Mouse (Mus musculus): ENCODE data around the gene Dhx33. TPM values are rescaled to one million over a fixed set of nuclear protein-coding genes. Genes with fewer than 3 reads are reported as not detected.

Gene Dhx33
- polyA plus RNA-seq, 1 experiment from 2014 or later: 11.4 TPM

- H3K27me3 ChIP-seq: no peaks in the 10 kb centered on the region
- no peaks in the 10 kb centered on the region for H3K9me3 ChIP-seq (replicated peaks)
- peaks cover 29% of the 10 kb centered on the region for H3K4me1 ChIP-seq (replicated peaks)
- H3K36me3 ChIP-seq: no peaks in the 10 kb centered on the region
- 4% methylated on average over 28 of the region's 28 CpGs for WGBS
- H3K4me3 ChIP-seq: peak overlapping the region; percentile 72
- H3K27ac ChIP-seq: peak overlapping the region; percentile 74
- peak overlapping the region; percentile 76 for H3K9ac ChIP-seq
- peak overlapping the region; percentile 75 for H3K4me2 ChIP-seq
- ATAC-seq (replicated peaks; ENCODE audit: insufficient number of reproducible peaks, insufficient read depth, low FRiP score, low read depth): peak; percentile 8
Observed at GRCm38 (mm10) chr11:71018416-71019200, 14.4 kb upstream of the Dhx33 start.

GRCm38 (mm10) chr11:71017051-71017450 is 12.8 kb upstream of the Dhx33 start:
- WGBS: 93% methylated on average over 1 of the region's 1 CpGs
- no peak overlapping the region for H3K27ac ChIP-seq
- H3K27me3 ChIP-seq: no peaks in the 10 kb centered on the region
- no peaks in the 10 kb centered on the region for H3K9me3 ChIP-seq (replicated peaks)
- no peak overlapping the region for H3K4me3 ChIP-seq
- no peak for ATAC-seq (replicated peaks; ENCODE audit: insufficient number of reproducible peaks, insufficient read depth, low FRiP score, low read depth)
- peaks cover 9% of the 10 kb centered on the region for H3K36me3 ChIP-seq
- peaks cover 29% of the 10 kb centered on the region for H3K4me1 ChIP-seq (replicated peaks)
- no peak overlapping the region for H3K4me2 ChIP-seq
- H3K9ac ChIP-seq: no peak overlapping the region

GRCm38 (mm10) chr11:71012743-71013142 is 8.5 kb upstream of the Dhx33 start:
- Histone ChIP-seq H3K4me1 (replicated peaks) (peaks cover 9% of the 10 kb centered on the region), H3K9me3 (replicated peaks) (no peaks in the 10 kb centered on the region), H3K4me3 (no peak overlapping the region), H3K36me3 (peaks cover 40% of the 10 kb centered on the region), H3K4me2 (no peak overlapping the region), H3K27me3 (no peaks in the 10 kb centered on the region), H3K27ac (no peak overlapping the region), H3K9ac (no peak overlapping the region)
- WGBS: 79% methylated on average over 7 of the region's 7 CpGs
- ATAC-seq (replicated peaks; ENCODE audit: insufficient number of reproducible peaks, insufficient read depth, low FRiP score, low read depth): no peak

GRCm38 (mm10) chr11:71008321-71008720 is 4.1 kb upstream of the Dhx33 start:
- Histone ChIP-seq H3K9ac (no peak overlapping the region), H3K4me2 (no peak overlapping the region), H3K36me3 (peaks cover 40% of the 10 kb centered on the region), H3K4me3 (no peak overlapping the region), H3K4me1 (replicated peaks) (peaks cover 7% of the 10 kb centered on the region), H3K27me3 (no peaks in the 10 kb centered on the region), H3K27ac (peak overlapping the region; percentile 39; the same call in 1 of the 2 replicates), H3K9me3 (replicated peaks) (no peaks in the 10 kb centered on the region)
- 76% methylated on average over 3 of the region's 3 CpGs for WGBS
- no peak for ATAC-seq (replicated peaks; ENCODE audit: insufficient number of reproducible peaks, insufficient read depth, low FRiP score, low read depth)

- peak overlapping the region; percentile 39; the same call in 1 of the 2 replicates for H3K27ac ChIP-seq
- no peaks in the 10 kb centered on the region for H3K27me3 ChIP-seq
- H3K4me2 ChIP-seq: no peak overlapping the region
- 74% methylated on average over 7 of the region's 7 CpGs for WGBS
- H3K4me1 ChIP-seq (replicated peaks): peaks cover 12% of the 10 kb centered on the region
- H3K9me3 ChIP-seq (replicated peaks): no peaks in the 10 kb centered on the region
- no peak for ATAC-seq (replicated peaks; ENCODE audit: insufficient number of reproducible peaks, insufficient read depth, low FRiP score, low read depth)
- no peak overlapping the region for H3K9ac ChIP-seq
- peaks cover 39% of the 10 kb centered on the region for H3K36me3 ChIP-seq
- H3K4me3 ChIP-seq: no peak overlapping the region
Observed at GRCm38 (mm10) chr11:71007831-71008230, 3.6 kb upstream of the Dhx33 start.

- Histone ChIP-seq H3K27me3 (no peaks in the 10 kb centered on the region), H3K27ac (no peak overlapping the region), H3K4me2 (no peak overlapping the region), H3K36me3 (peaks cover 31% of the 10 kb centered on the region), H3K4me1 (replicated peaks) (peaks cover 20% of the 10 kb centered on the region), H3K9me3 (replicated peaks) (no peaks in the 10 kb centered on the region), H3K4me3 (no peak overlapping the region), H3K9ac (no peak overlapping the region)
- 88% methylated on average over 6 of the region's 6 CpGs for WGBS
- no peak for ATAC-seq (replicated peaks; ENCODE audit: insufficient number of reproducible peaks, insufficient read depth, low FRiP score, low read depth)
Observed at GRCm38 (mm10) chr11:71007026-71007425, 2.8 kb upstream of the Dhx33 start.

- WGBS: 65% methylated on average over 5 of the region's 5 CpGs
- Histone ChIP-seq H3K4me2 (peak overlapping the region; percentile 64), H3K27ac (peak overlapping the region; percentile 27), H3K36me3 (peaks cover 15% of the 10 kb centered on the region), H3K4me3 (peak overlapping the region; percentile 99), H3K27me3 (no peaks in the 10 kb centered on the region), H3K9me3 (replicated peaks) (no peaks in the 10 kb centered on the region), H3K9ac (no peak overlapping the region), H3K4me1 (replicated peaks) (peaks cover 20% of the 10 kb centered on the region)
- no peak for ATAC-seq (replicated peaks; ENCODE audit: insufficient number of reproducible peaks, insufficient read depth, low FRiP score, low read depth)
Observed at GRCm38 (mm10) chr11:71005046-71005445, 809 bp upstream of the Dhx33 start.

GRCm38 (mm10) chr11:71003611-71004315 is 474 bp downstream of the Dhx33 start:
- peak; percentile 68 for ATAC-seq (replicated peaks; ENCODE audit: insufficient number of reproducible peaks, insufficient read depth, low FRiP score, low read depth)
- H3K4me2 ChIP-seq: peak overlapping the region; percentile 91
- peak overlapping the region; percentile 83 for H3K9ac ChIP-seq
- H3K36me3 ChIP-seq: peaks cover 16% of the 10 kb centered on the region
- peaks cover 20% of the 10 kb centered on the region for H3K4me1 ChIP-seq (replicated peaks)
- peak overlapping the region; percentile 99 for H3K4me3 ChIP-seq
- H3K9me3 ChIP-seq (replicated peaks): no peaks in the 10 kb centered on the region
- under 1% methylated on average over 49 of the region's 49 CpGs for WGBS
- no peaks in the 10 kb centered on the region for H3K27me3 ChIP-seq
- H3K27ac ChIP-seq: peak overlapping the region; percentile 89

- WGBS: 87% methylated on average over 4 of the region's 4 CpGs
- Histone ChIP-seq H3K4me1 (replicated peaks) (peaks cover 20% of the 10 kb centered on the region), H3K27ac (no peak overlapping the region), H3K4me2 (no peak overlapping the region), H3K9ac (no peak overlapping the region), H3K4me3 (no peak overlapping the region), H3K27me3 (no peaks in the 10 kb centered on the region), H3K36me3 (peaks cover 37% of the 10 kb centered on the region), H3K9me3 (replicated peaks) (no peaks in the 10 kb centered on the region)
- ATAC-seq (replicated peaks; ENCODE audit: insufficient number of reproducible peaks, insufficient read depth, low FRiP score, low read depth): no peak
Observed at GRCm38 (mm10) chr11:71001167-71001566, 3.1 kb downstream of the Dhx33 start.

- H3K27ac ChIP-seq: peak within 1 kb of the TSS; percentile 78
- H3K36me3 ChIP-seq: peaks cover 67% of the 10 kb centered on the region
- peak within 1 kb of the TSS; percentile 98 for H3K9ac ChIP-seq
- H3K4me2 ChIP-seq: peak within 1 kb of the TSS; percentile 73
- H3K27me3 ChIP-seq: no peaks in the 10 kb centered on the region
- H3K9me3 ChIP-seq (replicated peaks): no peaks in the 10 kb centered on the region
- H3K4me3 ChIP-seq: peak within 1 kb of the TSS; percentile 100
- under 1% methylated on average over 64 of the region's 64 CpGs for WGBS
- H3K4me1 ChIP-seq (replicated peaks): peaks cover 14% of the 10 kb centered on the region
- ATAC-seq (replicated peaks; ENCODE audit: insufficient number of reproducible peaks, insufficient read depth, low FRiP score, low read depth): peak; percentile 95
Observed at GRCm38 (mm10) chr11:70982557-70983228, 21.5 kb downstream of the Dhx33 start, which contains the start of gene C1qbp. TSS of gene C1qbp (minus strand) at chr11:70983026.

GRCm38 (mm10) chr11:70982030-70982429 is 22.2 kb downstream of the Dhx33 start:
- peak overlapping the region; percentile 98 for H3K9ac ChIP-seq
- peak overlapping the region; percentile 100 for H3K4me3 ChIP-seq
- no peaks in the 10 kb centered on the region for H3K9me3 ChIP-seq (replicated peaks)
- peaks cover 67% of the 10 kb centered on the region for H3K36me3 ChIP-seq
- ATAC-seq (replicated peaks; ENCODE audit: insufficient number of reproducible peaks, insufficient read depth, low FRiP score, low read depth): no peak
- no peak overlapping the region for H3K27ac ChIP-seq
- 10% methylated on average over 12 of the region's 12 CpGs for WGBS
- H3K4me1 ChIP-seq (replicated peaks): peaks cover 14% of the 10 kb centered on the region
- no peaks in the 10 kb centered on the region for H3K27me3 ChIP-seq
- peak overlapping the region; percentile 73 for H3K4me2 ChIP-seq

Data from heart, embryonic 15.5 days (tissue).